Mouse (Mus musculus) left cerebral cortex, adult 8-10 months (tissue): ENCODE results near the gene Gm21679. TPM values are rescaled to one million over a fixed set of nuclear protein-coding genes. Genes with fewer than 3 reads are reported as not detected.
"Not testable (repeated sequence)": the region's sequence is repeated elsewhere in the genome, so short reads cannot be mapped to it uniquely, and the experiment has no call there.

ENCODE experiments used
- DNase-seq, 2 experiments: peaks; one replicate each; pipeline ENCODE4 v3.0.0; 2022; ENCODE audit warnings: low spot score in 2 of 2
- total RNA-seq, 4 experiments: library from RNA; stranded (reverse); gene quantifications; 2 replicates each; pipeline ENCODE4 v1.2.4; 2022

The Gm21679 gene
- not detected for total RNA-seq

DNA sequence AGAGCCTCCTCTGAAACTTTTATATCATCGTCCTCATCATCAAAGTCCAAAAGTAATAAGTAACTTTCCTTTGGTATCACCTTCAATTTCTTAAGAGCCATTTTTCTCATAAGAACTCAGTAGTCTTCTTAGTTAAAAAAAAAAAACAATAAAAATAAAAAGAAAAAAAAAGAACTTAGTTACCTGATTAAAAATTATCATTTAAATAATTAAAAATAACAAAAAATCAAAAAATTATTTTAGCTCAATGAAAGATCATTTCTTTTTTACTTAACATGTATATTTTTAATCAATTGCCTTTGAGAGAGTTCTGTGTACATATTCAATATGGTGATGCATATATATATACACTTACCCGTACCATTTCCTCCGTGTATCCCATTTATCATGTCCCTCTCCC lies at the start of gene Gm21679:
Gene Gm21679 (minus strand): TSS at position 101 of the 400 bp plus-strand sequence.
- not testable (repeated sequence) for DNase-seq
